Mouse (Mus musculus) forebrain, embryonic 11.5 days (tissue): Measurements from ENCODE around the gene Acsl6. TPM values are rescaled to one million over a fixed set of nuclear protein-coding genes. Genes with fewer than 3 reads are reported as not detected.

Experiments
- polyA plus RNA-seq: library from polyadenylated mRNA; unstranded; fragments of >200 nt; fragmentation: Nextera tagmentation; extraction: Ambion mirVana; gene quantifications from 2 replicates; pipeline ENCODE4 v1.2.1, GENCODE M21; 2014

Acsl6 gene
- polyA plus RNA-seq, 1 experiment from 2014 or later = 17.9 TPM

Other genes with a start within 250 kb of the Acsl6 start
- 45.3 and 48.6 TPM in 2 replicates for gene Pdlim4, start 234.8 kb upstream of the Acsl6 start, polyA plus RNA-seq
- gene P4ha2, start 203.7 kb upstream of the Acsl6 start, polyA plus RNA-seq = 16.0 and 16.4 TPM in 2 replicates
- not detected in 2 replicates for gene Csf2, start 54.1 kb upstream of the Acsl6 start, polyA plus RNA-seq
- gene Il3, start 36.5 kb upstream of the Acsl6 start, polyA plus RNA-seq = not detected in 2 replicates
- not detected in 2 replicates for gene Meikin, start 66.9 kb downstream of the Acsl6 start, polyA plus RNA-seq
- gene Fnip1, start 134.4 kb downstream of the Acsl6 start, polyA plus RNA-seq = 12.0 and 13.4 TPM in 2 replicates
- gene Rapgef6, start 219.0 kb downstream of the Acsl6 start, polyA plus RNA-seq = 26.6 and 29.6 TPM in 2 replicates